Mouse (Mus musculus): ENCODE results near the gene Hist2h3b.

GRCm38 (mm10) chr3:96234914-96235313, 33.5 kb upstream of the Hist2h3b start:
- TF ChIP-seq POLR2A (IDR thresholded peaks at IDR 0.05; ENCODE audit: low read depth, low read length) (no peak), CTCF (IDR thresholded peaks at IDR 0.05; ENCODE audit: extremely low read depth, insufficient read depth, insufficient read length, insufficient replicate concordance) (no peak)

All from spleen, adult 2 months (tissue).